Mouse (Mus musculus) erythroblast, embryonic 14.5 days (primary cell): ENCODE data around the gene Macrod1.

Source experiments
- GATA1 ChIP-seq: IDR thresholded peaks from 2 replicates; pipeline ENCODE4 v1.6.1; 2012; ENCODE audit warnings: low read length, inconsistent platforms, mixed read lengths
- TAL1 ChIP-seq: IDR thresholded peaks from 3 replicates; pipeline ENCODE4 v1.6.1; 2012; ENCODE audit warnings: low read length, inconsistent platforms, mixed read lengths

GRCm38 (mm10) chr19:7161064-7161463 is 104.5 kb downstream of the Macrod1 start:
- TF ChIP-seq GATA1 (no peak), TAL1 (no peak)
